Mouse (Mus musculus) midbrain, embryonic 11.5 days (tissue): ENCODE measurements at regions not wholly inside any gene's neighbourhood (a gene's known extent, or its start where the extent isn't known, plus 50 kb on each side); places are given as distances from the start of the nearest gene placed in this dataset.

Experiments used
- ATAC-seq: fragments of 200-750 bp; cut with Nextera tagmentation; 2 replicates; pipeline ENCODE4 v1.8.0; 2017; ENCODE audit warnings: moderate TSS enrichment, moderate library complexity; ENCODE audit not compliant: low FRiP score
- DNase-seq: peaks from one replicate; pipeline ENCODE4 v3.0.0; 2015; ENCODE audit warnings: low spot score; ENCODE audit errors: missing footprints
- H3K27ac ChIP-seq: fragments of 300-500 bp; sonication (generic); 2 replicates; pipeline ENCODE4 v1.5.1; 2014; ENCODE audit warnings: low read depth, low read length
- H3K27me3 ChIP-seq: fragments of 300-500 bp; sonication (generic); 2 replicates; pipeline ENCODE4 v1.6.1; 2014; ENCODE audit warnings: mild to moderate bottlenecking, low read length, moderate library complexity, mixed read lengths; ENCODE audit not compliant: control insufficient read depth, insufficient read depth
- H3K36me3 ChIP-seq: fragments of 300-500 bp; sonication (generic); 2 replicates; pipeline ENCODE4 v1.6.1; 2014; ENCODE audit warnings: mild to moderate bottlenecking, low read length, moderate library complexity, mixed read lengths; ENCODE audit not compliant: control insufficient read depth, insufficient read depth
- H3K4me1 ChIP-seq: fragments of 300-500 bp; sonication (generic); 2 replicates; pipeline ENCODE4 v1.6.1; 2014; ENCODE audit warnings: low read length; ENCODE audit not compliant: control insufficient read depth, insufficient read depth
- H3K4me2 ChIP-seq: fragments of 300-500 bp; sonication (generic); 2 replicates; pipeline ENCODE4 v1.6.1; 2014; ENCODE audit warnings: mild to moderate bottlenecking, moderate library complexity
- H3K4me3 ChIP-seq: fragments of 300-500 bp; sonication (generic); 2 replicates; pipeline ENCODE4 v1.5.1; 2014; ENCODE audit warnings: low read depth, low read length
- H3K9ac ChIP-seq: fragments of 300-500 bp; sonication (generic); 2 replicates; pipeline ENCODE4 v1.6.1; 2014; ENCODE audit warnings: low read length
- H3K9me3 ChIP-seq: fragments of 300-500 bp; sonication (generic); 2 replicates; pipeline ENCODE4 v1.6.1; 2016; ENCODE audit warnings: low read length; ENCODE audit not compliant: control insufficient read depth
- WGBS: fragments of 180-500 bp; shearing (Covaris S2); extraction: QIAGEN DNeasy Blood & Tissue Kit; methylation state at CpG from one replicate; pipeline ENCODE4 v1.1.7; 2014; 5-methylcytosine and 5-hydroxymethylcytosine counted together

DNA sequence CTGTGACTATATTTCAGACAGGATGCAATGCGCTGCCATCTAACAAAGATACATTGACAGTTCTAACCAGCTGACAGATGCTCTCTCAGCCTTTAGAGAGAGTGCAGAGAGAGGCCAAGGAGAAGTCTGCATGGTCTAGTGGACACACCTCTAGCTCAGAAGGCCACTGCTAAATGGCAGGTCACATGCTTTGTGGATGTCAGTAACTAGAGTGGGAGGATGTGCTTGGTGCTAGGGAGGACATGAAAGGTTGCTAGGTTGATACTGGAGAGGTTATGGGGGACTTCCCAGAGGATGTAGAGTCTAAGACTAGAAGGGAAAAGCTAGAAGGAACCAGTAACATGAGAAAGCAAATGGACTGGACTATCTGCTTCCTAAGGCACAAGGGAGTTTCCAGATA is 271.3 kb upstream of the Zwint start:
- Histone ChIP-seq H3K4me1 (no peaks in the 10 kb centered on the region), H3K4me2 (no peak overlapping the region), H3K9ac (no peak overlapping the region), H3K27me3 (no peaks in the 10 kb centered on the region), H3K27ac (no peak overlapping the region), H3K9me3 (no peaks in the 10 kb centered on the region), H3K36me3 (no peaks in the 10 kb centered on the region), H3K4me3 (no peak overlapping the region)
- ATAC-seq (no peak), DNase-seq (no peak)
- WGBS = 92% methylated on average over 1 of the region's 1 CpGs

DNA sequence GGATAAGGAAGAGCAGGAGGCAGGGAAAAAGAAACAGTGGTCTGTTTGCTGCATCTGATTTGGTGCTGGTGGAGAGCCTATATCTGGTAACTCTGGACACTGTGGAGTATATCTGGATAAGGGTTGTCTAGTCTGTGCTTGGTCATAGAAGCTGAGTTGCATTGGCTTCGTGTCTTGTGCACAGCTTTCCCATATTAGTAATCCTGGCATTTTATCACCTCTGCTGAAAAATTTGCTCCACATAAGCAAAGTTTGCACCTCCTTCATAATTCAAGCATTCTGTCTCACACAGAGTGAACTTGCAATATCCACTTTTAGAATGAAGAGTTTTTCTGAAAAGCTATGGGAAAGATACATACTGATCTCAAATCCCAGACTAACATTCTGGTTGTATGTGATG is 269.8 kb upstream of the Zwint start:
- DNase-seq = no peak
- no peaks in the 10 kb centered on the region for H3K4me1 ChIP-seq
- no peaks in the 10 kb centered on the region for H3K27me3 ChIP-seq
- ATAC-seq = no peak
- 85% methylated on average over 1 of the region's 1 CpGs for WGBS
- H3K27ac ChIP-seq = no peak overlapping the region
- no peaks in the 10 kb centered on the region for H3K36me3 ChIP-seq
- no peak overlapping the region for H3K4me2 ChIP-seq
- no peak overlapping the region for H3K4me3 ChIP-seq
- H3K9ac ChIP-seq = no peak overlapping the region
- no peaks in the 10 kb centered on the region for H3K9me3 ChIP-seq

DNA sequence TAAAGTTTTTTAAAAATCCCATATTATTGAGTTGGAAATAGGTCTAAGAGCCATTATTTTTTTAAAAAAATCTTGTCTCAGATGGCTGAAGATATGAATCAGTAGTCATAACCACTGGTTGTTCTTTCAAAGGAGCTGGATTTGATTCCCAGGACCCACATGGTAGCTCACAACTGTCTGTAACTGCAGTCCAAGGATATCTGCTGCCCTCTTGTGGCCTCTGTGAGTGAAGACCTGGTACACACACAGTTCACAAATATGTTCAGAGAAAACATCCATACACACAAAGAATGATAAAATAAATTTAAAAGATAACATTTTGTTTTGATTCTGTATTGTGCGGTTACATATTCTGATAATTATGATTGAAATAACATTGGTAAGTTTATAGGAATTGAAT is 263.2 kb upstream of the Zwint start:
- Histone ChIP-seq H3K4me3 (no peak overlapping the region), H3K36me3 (no peaks in the 10 kb centered on the region), H3K4me1 (no peaks in the 10 kb centered on the region), H3K9ac (no peak overlapping the region), H3K27ac (no peak overlapping the region), H3K27me3 (no peaks in the 10 kb centered on the region), H3K9me3 (no peaks in the 10 kb centered on the region), H3K4me2 (no peak overlapping the region)
- DNase-seq (no peak), ATAC-seq (no peak)
- 91% methylated on average over 1 of the region's 1 CpGs for WGBS

DNA sequence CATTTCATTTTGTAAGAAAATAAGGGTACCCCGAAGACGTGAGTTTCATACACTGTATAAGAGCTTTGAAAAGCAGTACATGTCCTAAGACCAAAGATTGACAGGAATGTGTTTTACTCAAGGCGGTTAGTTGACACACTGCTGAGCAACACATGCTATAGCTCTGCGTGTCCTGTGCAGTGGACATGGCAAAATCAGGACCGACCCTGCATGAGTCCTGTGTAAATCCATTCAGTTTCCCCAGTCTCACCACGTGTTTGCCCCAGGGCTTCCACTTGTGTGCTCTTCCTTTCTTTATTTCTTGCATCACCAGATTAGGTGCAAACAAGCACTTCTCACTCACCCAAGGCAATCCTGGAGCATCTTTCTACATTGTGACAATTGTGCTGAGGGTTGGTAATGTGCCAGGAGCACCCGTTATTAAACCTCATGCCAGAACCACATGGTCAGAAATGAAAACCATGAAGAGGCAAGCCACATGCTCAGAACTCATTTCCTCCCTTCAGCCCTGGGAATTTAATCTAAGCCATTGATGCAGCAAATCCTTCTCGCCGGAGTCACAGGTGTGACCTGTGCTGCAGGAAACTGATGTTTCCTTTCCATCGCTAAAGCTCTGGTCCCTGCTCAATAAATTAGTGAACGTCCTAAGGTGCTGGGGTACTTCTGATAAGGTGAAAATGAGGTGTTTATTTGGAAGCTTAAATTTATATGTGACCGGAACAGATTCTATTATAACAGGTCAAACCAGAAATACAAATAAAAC is 261.2 kb upstream of the Zwint start:
- Histone ChIP-seq H3K27me3 (no peaks in the 10 kb centered on the region), H3K9me3 (no peaks in the 10 kb centered on the region), H3K4me3 (no peak overlapping the region), H3K4me2 (no peak overlapping the region), H3K27ac (no peak overlapping the region), H3K36me3 (no peaks in the 10 kb centered on the region), H3K4me1 (no peaks in the 10 kb centered on the region), H3K9ac (no peak overlapping the region)
- ATAC-seq (no peak), DNase-seq (no peak)
- WGBS = 86% methylated on average over 12 of the region's 12 CpGs

DNA sequence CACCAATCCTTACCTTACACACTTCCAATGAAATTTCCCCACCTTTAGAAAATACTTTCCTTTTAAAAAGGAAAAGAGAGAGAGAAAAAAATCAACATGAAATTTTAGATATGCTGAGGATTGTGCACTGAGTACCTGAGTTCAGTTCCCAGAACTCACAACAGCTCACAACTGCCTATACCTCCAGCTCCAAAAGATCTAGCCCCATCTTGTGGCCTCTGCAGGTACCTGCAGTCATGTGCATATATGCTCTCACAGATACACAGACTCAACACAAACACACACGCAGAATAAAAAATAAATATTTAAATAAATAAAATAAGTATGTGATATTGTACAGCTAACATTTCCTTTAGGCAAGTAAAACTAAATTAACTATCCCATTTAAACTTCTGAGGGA is 260.3 kb upstream of the Zwint start:
- DNase-seq (no peak), ATAC-seq (no peak)
- H3K4me1 ChIP-seq = no peaks in the 10 kb centered on the region
- H3K9me3 ChIP-seq = no peaks in the 10 kb centered on the region
- H3K4me2 ChIP-seq = no peak overlapping the region
- no peaks in the 10 kb centered on the region for H3K27me3 ChIP-seq
- H3K36me3 ChIP-seq = no peaks in the 10 kb centered on the region
- H3K9ac ChIP-seq = no peak overlapping the region
- no peak overlapping the region for H3K4me3 ChIP-seq
- H3K27ac ChIP-seq = no peak overlapping the region
- WGBS = 94% methylated on average over 1 of the region's 1 CpGs

DNA sequence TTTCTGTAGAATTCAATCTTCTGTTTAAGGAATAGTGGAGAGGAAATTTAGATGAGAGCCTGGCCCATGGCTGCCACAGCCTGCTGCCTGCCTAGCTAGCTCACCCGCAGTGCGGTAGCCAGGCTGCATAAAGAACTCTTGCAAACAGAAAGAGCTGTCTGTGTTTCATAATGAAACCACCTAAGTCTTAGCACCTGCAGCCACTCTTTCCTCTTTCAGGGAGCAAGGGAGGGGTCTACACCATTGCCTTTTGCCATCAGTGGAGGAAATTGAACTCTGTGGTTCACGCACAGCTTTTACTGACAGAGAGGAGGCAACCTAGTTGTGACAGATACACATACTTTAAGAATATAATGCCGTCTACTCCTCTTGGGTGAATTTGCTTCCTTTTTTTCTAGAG is 251.4 kb upstream of the Zwint start:
- no peak overlapping the region for H3K27ac ChIP-seq
- 57% methylated on average over 4 of the region's 4 CpGs for WGBS
- no peaks in the 10 kb centered on the region for H3K9me3 ChIP-seq
- DNase-seq (no peak), ATAC-seq (no peak)
- H3K27me3 ChIP-seq = no peaks in the 10 kb centered on the region
- no peaks in the 10 kb centered on the region for H3K4me1 ChIP-seq
- H3K4me3 ChIP-seq = no peak overlapping the region
- no peaks in the 10 kb centered on the region for H3K36me3 ChIP-seq
- no peak overlapping the region for H3K9ac ChIP-seq
- H3K4me2 ChIP-seq = no peak overlapping the region

DNA sequence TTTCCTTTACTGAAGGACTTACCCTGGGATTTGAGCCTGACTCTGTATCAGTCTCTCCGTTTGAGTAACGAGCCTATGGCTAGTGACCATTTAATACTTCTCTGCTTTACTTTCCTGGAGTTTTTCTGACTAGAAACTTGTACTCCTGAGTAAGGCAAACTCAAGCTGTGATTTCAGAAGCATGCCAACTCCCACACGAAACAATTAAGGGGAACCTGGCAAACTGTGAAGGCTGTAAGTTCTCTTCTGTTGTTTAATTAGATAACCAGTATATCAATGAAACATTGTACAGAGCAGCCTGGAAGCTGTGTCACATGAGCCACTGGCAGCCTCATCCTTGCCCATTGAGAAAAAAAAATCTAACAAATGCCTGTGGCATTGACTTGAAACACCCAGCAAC is 244.3 kb upstream of the Zwint start:
- no peak overlapping the region for H3K4me3 ChIP-seq
- no peak overlapping the region for H3K9ac ChIP-seq
- ATAC-seq (no peak), DNase-seq (no peak)
- no peak overlapping the region for H3K4me2 ChIP-seq
- no peaks in the 10 kb centered on the region for H3K36me3 ChIP-seq
- WGBS = 80% methylated on average over 3 of the region's 3 CpGs
- H3K27me3 ChIP-seq = no peaks in the 10 kb centered on the region
- H3K27ac ChIP-seq = no peak overlapping the region
- no peaks in the 10 kb centered on the region for H3K4me1 ChIP-seq
- H3K9me3 ChIP-seq = no peaks in the 10 kb centered on the region

DNA sequence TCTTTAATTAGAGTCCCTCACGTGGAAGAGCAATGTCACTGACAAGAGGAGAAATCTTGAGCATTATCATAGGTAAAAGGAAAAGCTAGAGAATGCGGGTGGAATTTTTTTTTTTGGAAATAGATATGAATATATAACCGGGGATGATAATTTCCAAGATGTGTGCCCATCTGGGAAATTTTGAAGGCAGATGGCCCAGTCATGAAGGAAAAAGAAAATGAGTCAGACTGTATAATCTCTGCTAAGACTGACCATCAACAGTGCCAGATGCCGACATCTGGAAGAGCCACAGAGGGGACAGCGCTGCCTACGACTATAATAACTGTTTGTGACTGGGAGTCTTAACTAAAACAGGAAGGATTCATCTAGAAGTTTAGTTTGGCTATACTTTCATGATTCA is 243.0 kb upstream of the Zwint start:
- 85% methylated on average over 6 of the region's 6 CpGs for WGBS
- H3K9ac ChIP-seq = no peak overlapping the region
- ATAC-seq = no peak

DNA sequence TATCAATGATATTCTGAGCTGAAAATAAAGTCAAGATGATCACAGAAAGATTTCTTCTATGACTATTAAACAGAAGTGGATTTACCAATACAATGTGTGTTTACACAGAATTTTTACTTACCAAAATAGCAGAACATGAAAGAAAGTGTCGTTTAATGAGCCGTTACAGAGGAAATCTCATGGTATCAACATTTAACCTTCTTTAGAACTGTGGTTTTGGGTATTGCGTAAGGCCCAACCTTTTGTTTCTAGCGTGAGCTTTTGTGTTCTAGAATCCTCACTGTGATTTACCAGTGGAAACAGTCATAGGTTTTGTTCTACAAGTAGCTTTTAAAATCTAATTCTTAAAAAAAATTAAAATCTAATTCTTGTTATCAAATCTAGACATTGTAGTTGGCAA is 200.0 kb upstream of the Zwint start:
- Histone ChIP-seq H3K36me3 (no peaks in the 10 kb centered on the region), H3K4me3 (no peak overlapping the region), H3K9me3 (no peaks in the 10 kb centered on the region), H3K9ac (no peak overlapping the region), H3K27me3 (no peaks in the 10 kb centered on the region), H3K4me2 (no peak overlapping the region), H3K4me1 (no peaks in the 10 kb centered on the region), H3K27ac (no peak overlapping the region)
- DNase-seq (no peak), ATAC-seq (no peak)
- WGBS = 92% methylated on average over 4 of the region's 4 CpGs

More for the DNA sequence above, 243.0 kb upstream of the Zwint start:
- Histone ChIP-seq H3K27ac (no peak overlapping the region), H3K4me2 (no peak overlapping the region), H3K4me1 (no peaks in the 10 kb centered on the region), H3K36me3 (no peaks in the 10 kb centered on the region), H3K9me3 (no peaks in the 10 kb centered on the region), H3K4me3 (no peak overlapping the region), H3K27me3 (no peaks in the 10 kb centered on the region)
- no peak for DNase-seq
